Mouse (Mus musculus) lung, adult 2 months (tissue): Measurements from ENCODE around the gene Prl2c3.
"Not testable (repeated sequence)": the region's sequence is repeated elsewhere in the genome, so short reads cannot be mapped to it uniquely, and the experiment has no call there.

ENCODE experiments used
- CTCF ChIP-seq: fragments of 200-500 bp; IDR thresholded peaks from 2 replicates; pipeline ENCODE4 v1.5.1; 2011; ENCODE audit warnings: mild to moderate bottlenecking, low read length, control low read depth; ENCODE audit not compliant: insufficient read depth
- POLR2A ChIP-seq: fragments of 200-500 bp; IDR thresholded peaks from 2 replicates; pipeline ENCODE4 v1.6.1; 2011; ENCODE audit warnings: low read depth, mild to moderate bottlenecking, control low read depth, low read length, borderline replicate concordance; ENCODE audit errors: extremely low read depth

GRCm38 (mm10) chr13:12808793-12809512 is 9.1 kb upstream of the Prl2c3 start:
- not testable (repeated sequence) for TF ChIP-seq CTCF, POLR2A
